Mouse (Mus musculus) cerebellum, adult 8-10 months (tissue): Measurements from ENCODE around the gene Olfr308.
"Not testable (repeated sequence)": the region's sequence is repeated elsewhere in the genome, so short reads cannot be mapped to it uniquely, and the experiment has no call there.

Experiments
- DNase-seq: peaks from one replicate; pipeline ENCODE4 v3.0.0; 2022

Olfr308 gene

GRCm38 (mm10) chr7:86325530-86325929 lies at the start of gene Olfr308:
Gene Olfr308, minus strand, starts transcription at chr7:86325630.
- DNase-seq = no peak

GRCm38 (mm10) chr7:86366828-86367227 lies 41.4 kb upstream of the Olfr308 start, which contains the start of gene Olfr305:
Gene Olfr305, minus strand, starts transcription at chr7:86366928.
- no peak for DNase-seq

GRCm38 (mm10) chr7:86346296-86346695 lies 20.9 kb upstream of the Olfr308 start:
- DNase-seq = not testable (repeated sequence)

DNA sequence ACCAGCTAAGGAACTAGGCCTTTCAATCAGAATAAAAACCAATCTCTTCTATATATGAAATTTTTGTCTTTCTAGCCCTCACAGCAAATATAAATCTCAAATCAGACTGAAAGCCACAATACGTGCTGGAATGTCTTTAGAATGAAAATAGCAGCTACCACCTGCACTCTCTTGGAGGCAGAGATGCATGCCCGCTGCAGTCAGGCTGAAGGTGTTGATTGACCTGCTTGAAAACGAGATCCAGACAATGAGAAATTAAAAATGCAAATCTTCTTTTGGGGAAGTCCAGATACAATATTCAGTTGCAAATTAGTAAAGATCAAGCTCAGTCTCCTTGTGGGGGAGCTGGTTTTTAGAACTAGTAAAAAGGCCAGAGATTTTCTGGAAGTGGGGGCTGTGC lies 18.8 kb upstream of the Olfr308 start:
- no peak for DNase-seq

DNA sequence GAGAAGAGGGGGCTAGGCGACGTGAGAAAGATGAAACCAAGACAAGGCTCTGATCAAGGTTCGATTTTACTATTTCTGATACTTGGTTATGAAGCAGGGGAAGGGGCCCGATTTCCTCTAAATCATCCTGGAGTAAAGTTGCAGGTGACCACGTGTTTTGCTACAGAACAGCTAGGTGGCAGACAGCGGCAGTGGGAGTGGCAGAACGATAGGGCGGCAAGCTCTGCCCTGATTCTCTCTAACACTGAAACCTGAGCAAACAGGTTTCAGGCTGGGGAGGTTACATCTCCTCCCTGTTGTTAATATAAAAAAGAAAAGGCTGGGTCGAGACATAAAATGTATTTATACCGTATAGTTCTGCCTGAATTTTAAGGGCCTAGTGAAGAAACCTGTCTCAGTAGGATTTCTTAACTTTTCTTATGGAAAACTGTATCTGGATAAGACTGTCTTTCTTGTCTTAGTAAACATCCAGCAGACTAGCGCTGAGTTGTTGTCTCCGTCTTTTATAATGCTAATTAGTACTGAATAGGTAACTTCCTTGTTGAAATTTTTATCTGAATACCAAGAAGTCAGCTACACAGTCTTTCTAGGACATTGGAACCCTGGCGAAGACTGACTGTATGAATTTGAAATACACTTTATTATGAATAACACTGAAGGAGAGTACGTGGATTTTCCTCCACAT lies 17.6 kb upstream of the Olfr308 start:
- DNase-seq = no peak

DNA sequence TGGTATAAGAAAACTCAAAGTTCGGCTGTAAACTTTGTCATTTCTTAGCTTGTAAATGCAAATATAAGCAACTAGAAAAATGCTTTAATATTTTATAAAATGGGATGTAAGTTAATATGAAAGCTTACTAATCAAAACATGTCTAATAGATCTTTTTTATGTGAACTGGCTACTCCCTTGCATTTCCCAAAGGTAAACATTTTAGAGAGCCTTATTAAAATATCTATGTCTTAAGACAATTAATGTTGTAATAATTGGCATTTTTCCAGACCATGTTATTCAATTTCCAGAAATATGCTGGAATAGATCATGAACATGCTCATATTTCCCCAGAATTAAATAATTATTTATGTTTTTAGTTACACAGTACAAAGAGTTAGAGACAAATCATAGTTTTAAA lies 12.1 kb upstream of the Olfr308 start, which contains the start of gene Olfr307:
Gene Olfr307 (minus strand): TSS at position 101 of the 400 bp plus-strand sequence.
- no peak for DNase-seq

DNA sequence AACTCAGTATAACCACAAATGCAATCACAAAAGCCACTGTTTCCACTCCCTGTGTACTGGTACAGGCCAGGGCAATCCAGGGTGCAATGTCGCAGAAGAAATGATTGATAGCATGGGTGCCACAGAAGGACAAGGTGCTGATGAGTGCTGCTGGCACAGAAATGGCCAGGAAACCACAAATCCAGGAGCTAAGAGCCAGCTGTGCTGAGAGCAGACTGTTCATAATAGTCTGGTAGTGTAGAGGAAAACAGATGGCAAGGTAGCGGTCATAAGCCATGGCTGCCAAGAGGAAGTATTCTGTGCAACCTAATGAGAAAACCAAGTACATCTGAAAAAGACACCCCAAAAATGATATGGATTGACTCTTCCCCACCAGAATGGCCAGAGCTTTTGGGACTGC lies 4.1 kb downstream of the Olfr308 start:
- DNase-seq = no peak

GRCm38 (mm10) chr7:86313608-86314007 lies 11.8 kb downstream of the Olfr308 start, which contains the start of gene Olfr309:
Gene Olfr309, minus strand, starts transcription at chr7:86313708.
- DNase-seq = no peak

- no peak for DNase-seq
Observed at GRCm38 (mm10) chr7:86277072-86277471, 48.4 kb downstream of the Olfr308 start, which contains the start of gene Olfr310. Gene Olfr310, minus strand, starts transcription at chr7:86277172.
